Mouse (Mus musculus): Measurements from ENCODE around the gene Gm34653. TPM values are rescaled to one million over a fixed set of nuclear protein-coding genes. Genes with fewer than 3 reads are reported as not detected.
A peak's percentile ranks its signal among the peaks of the same experiment; 100 is the strongest.
"Not testable (repeated sequence)": the region's sequence is repeated elsewhere in the genome, so short reads cannot be mapped to it uniquely, and the experiment has no call there.

The Gm34653 gene
- polyA plus RNA-seq, 1 experiment from 2014 or later: not detected

DNA sequence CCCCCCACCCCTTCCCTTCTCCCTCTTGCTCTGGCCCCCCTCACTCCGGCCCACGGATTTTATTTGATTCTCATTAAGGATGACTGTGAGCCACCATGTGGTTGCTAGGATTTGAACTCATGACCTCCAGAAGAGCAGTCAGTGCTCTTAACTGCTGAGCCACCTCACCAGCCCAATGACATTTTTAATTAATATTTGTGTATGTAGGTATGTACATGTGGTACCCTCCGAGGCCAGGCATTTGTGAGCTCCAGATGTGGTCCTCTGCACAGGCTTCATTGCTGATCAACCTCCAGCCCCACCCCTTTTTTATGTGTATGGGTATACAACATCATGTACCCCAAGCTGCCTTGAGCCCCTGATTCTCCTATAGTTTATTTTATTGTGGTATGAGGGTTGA is 29.1 kb upstream of the Gm34653 start:
- 89% methylated on average over 3 of the region's 3 CpGs for WGBS
- no peak for DNase-seq (ENCODE audit: low spot score)
- Histone ChIP-seq H3K27ac (replicated peaks) (no peak overlapping the region), H3K27me3 (ENCODE audit: low read depth, poor library complexity, severe bottlenecking) (no peaks in the 10 kb centered on the region), H3K36me3 (peaks cover 48% of the 10 kb centered on the region), H3K4me3 (peak overlapping the region; percentile 71), H3K9me3 (replicated peaks) (no peaks in the 10 kb centered on the region), H3K4me1 (peaks cover 29% of the 10 kb centered on the region)

- no peak for DNase-seq (ENCODE audit: low spot score)
- H3K4me1 ChIP-seq: peaks cover 25% of the 10 kb centered on the region
- H3K27ac ChIP-seq (replicated peaks): no peak overlapping the region
- H3K36me3 ChIP-seq: peaks cover 53% of the 10 kb centered on the region
- no peaks in the 10 kb centered on the region for H3K27me3 ChIP-seq (ENCODE audit: low read depth, poor library complexity, severe bottlenecking)
- 92% methylated on average over 2 of the region's 2 CpGs for WGBS
- no peaks in the 10 kb centered on the region for H3K9me3 ChIP-seq (replicated peaks)
- no peak overlapping the region for H3K4me3 ChIP-seq
These were observed 28.6 kb upstream of the Gm34653 start for GRCm38 (mm10) chr2:34804172-34804571.

- H3K4me3 ChIP-seq: no peak overlapping the region
- H3K9me3 ChIP-seq (replicated peaks): no peaks in the 10 kb centered on the region
- DNase-seq (ENCODE audit: low spot score): no peak
- H3K27me3 ChIP-seq (ENCODE audit: low read depth, poor library complexity, severe bottlenecking): no peaks in the 10 kb centered on the region
- 93% methylated on average over 1 of the region's 1 CpGs for WGBS
- no peak overlapping the region for H3K27ac ChIP-seq (replicated peaks)
- peaks cover 19% of the 10 kb centered on the region for H3K4me1 ChIP-seq
- peaks cover 59% of the 10 kb centered on the region for H3K36me3 ChIP-seq
These were observed 28.0 kb upstream of the Gm34653 start for GRCm38 (mm10) chr2:34804815-34805214.

DNA sequence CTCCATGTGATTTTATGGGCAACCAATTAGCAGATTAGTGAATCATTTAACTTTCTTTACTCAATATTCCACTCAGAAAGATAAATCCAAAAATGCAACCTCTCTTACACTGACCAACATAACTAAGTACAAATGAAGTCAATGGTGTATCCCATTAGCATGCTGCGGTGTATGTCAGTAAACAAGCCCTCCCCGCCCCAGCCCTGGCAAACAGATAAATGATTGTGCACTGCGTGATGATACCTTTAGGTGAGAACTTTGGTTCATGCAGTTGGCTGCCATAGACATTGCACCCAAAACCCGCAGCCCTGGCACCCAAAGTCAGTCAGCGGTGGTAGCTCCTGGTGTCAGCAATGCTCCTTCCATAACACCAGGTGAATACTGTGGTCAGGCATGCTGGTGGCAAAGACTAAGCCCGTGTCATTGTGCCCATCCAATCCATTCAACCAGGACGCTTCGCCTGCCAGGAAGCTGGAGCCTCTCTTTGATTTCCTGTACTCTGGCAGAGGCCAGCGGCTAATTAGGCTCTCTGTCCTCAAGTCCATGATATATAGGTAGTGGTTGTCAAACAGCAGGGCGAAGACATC is 27.4 kb upstream of the Gm34653 start:
- Histone ChIP-seq H3K4me1 (peaks cover 13% of the 10 kb centered on the region), H3K4me3 (no peak overlapping the region), H3K36me3 (peaks cover 66% of the 10 kb centered on the region), H3K9me3 (replicated peaks) (no peaks in the 10 kb centered on the region), H3K27ac (replicated peaks) (no peak overlapping the region), H3K27me3 (ENCODE audit: low read depth, poor library complexity, severe bottlenecking) (no peaks in the 10 kb centered on the region)
- DNase-seq (ENCODE audit: low spot score): no peak
- WGBS: 96% methylated on average over 10 of the region's 10 CpGs

DNA sequence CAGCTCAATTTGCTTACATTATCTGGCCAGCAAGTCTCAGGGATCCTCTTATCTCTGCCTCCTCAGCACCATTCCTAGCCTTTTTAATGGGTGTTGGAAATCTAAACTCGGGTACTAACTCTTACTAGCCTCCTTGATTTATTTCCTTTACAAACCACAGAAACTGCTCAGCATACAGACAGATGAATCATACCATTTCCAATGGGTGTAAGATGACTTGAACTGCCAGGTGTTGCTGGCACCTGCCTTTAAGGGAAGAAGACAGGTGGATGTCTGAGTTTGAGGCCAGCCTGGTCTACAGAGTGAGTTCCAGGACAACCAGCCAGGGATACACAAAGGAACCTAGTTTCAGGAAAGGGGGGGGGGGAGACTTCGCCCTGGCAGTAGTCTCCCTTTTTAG is 24.8 kb upstream of the Gm34653 start:
- peaks cover 92% of the 10 kb centered on the region for H3K36me3 ChIP-seq
- H3K27ac ChIP-seq (replicated peaks): no peak overlapping the region
- H3K4me1 ChIP-seq: peaks cover 11% of the 10 kb centered on the region
- 93% methylated on average over 2 of the region's 2 CpGs for WGBS
- H3K4me3 ChIP-seq: no peak overlapping the region
- no peak for DNase-seq (ENCODE audit: low spot score)
- no peaks in the 10 kb centered on the region for H3K9me3 ChIP-seq (replicated peaks)
- H3K27me3 ChIP-seq (ENCODE audit: low read depth, poor library complexity, severe bottlenecking): no peaks in the 10 kb centered on the region

DNA sequence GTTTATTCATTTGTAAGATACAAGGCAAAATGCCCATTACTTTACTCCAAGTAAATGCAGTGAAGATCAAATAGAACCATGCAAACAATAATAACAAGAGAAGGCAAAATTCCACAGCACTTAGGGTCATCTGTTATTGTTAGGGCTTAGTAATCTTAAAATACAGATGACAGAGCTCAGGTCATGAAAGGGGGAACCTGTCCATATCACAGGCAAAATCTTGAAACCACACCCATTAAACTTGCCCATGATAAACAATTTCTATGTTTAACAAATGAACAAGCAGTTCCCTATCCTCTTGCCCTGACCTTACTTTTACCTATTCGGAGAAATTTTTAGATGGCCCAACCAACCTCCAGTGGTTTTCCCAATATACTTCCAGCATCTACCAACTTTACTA is 23.2 kb upstream of the Gm34653 start:
- H3K27me3 ChIP-seq (ENCODE audit: low read depth, poor library complexity, severe bottlenecking): no peaks in the 10 kb centered on the region
- H3K9me3 ChIP-seq (replicated peaks): no peaks in the 10 kb centered on the region
- no peak overlapping the region for H3K4me3 ChIP-seq
- 86% methylated on average over 1 of the region's 1 CpGs for WGBS
- H3K36me3 ChIP-seq: peaks cover 97% of the 10 kb centered on the region
- H3K27ac ChIP-seq (replicated peaks): no peak overlapping the region
- no peaks in the 10 kb centered on the region for H3K4me1 ChIP-seq
- DNase-seq (ENCODE audit: low spot score): no peak

GRCm38 (mm10) chr2:34810775-34811174 is 22.0 kb upstream of the Gm34653 start:
- Histone ChIP-seq H3K27ac (replicated peaks) (no peak overlapping the region), H3K4me3 (no peak overlapping the region), H3K36me3 (peaks cover 97% of the 10 kb centered on the region)

GRCm38 (mm10) chr2:34812706-34813105 is 20.1 kb upstream of the Gm34653 start:
- no peak for DNase-seq (ENCODE audit: low spot score)
- H3K36me3 ChIP-seq: peaks cover 98% of the 10 kb centered on the region
- 89% methylated on average over 7 of the region's 7 CpGs for WGBS

More at GRCm38 (mm10) chr2:34810775-34811174, 22.0 kb upstream of the Gm34653 start:
- DNase-seq (ENCODE audit: low spot score): no peak
- WGBS: 96% methylated on average over 3 of the region's 3 CpGs
- H3K27me3 ChIP-seq (ENCODE audit: low read depth, poor library complexity, severe bottlenecking): no peaks in the 10 kb centered on the region
- H3K4me1 ChIP-seq: no peaks in the 10 kb centered on the region
- no peaks in the 10 kb centered on the region for H3K9me3 ChIP-seq (replicated peaks)

DNA sequence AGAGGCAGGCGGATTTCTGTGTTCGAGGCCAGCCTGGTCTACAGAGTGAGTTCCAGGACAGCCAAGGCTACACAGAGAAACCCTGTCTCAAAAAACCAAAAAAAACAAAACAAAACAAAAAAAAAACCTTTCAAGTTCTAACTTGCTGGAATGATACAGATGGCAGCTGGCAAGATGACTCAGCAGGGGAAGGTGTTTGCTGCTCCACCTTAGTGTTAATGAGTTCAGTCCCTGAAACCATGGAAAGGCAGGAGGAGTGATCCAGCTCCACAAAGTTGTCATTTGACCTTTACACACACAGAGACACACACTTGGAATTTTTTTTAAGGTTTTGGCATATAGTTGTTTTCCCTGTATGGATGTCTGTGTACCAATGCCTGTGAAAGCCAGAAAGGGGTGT is 16.9 kb upstream of the Gm34653 start:
- not testable (repeated sequence) for H3K9me3 ChIP-seq (replicated peaks); H3K4me1 ChIP-seq; DNase-seq (ENCODE audit: low spot score); H3K27me3 ChIP-seq (ENCODE audit: low read depth, poor library complexity, severe bottlenecking); H3K27ac ChIP-seq (replicated peaks); H3K4me3 ChIP-seq
- peaks cover 93% of the 10 kb centered on the region for H3K36me3 ChIP-seq
- 94% methylated on average over 2 of the region's 2 CpGs for WGBS

More at GRCm38 (mm10) chr2:34812706-34813105, 20.1 kb upstream of the Gm34653 start:
- no peak overlapping the region for H3K4me3 ChIP-seq
- H3K9me3 ChIP-seq (replicated peaks): no peaks in the 10 kb centered on the region
- no peak overlapping the region for H3K27ac ChIP-seq (replicated peaks)
- H3K27me3 ChIP-seq (ENCODE audit: low read depth, poor library complexity, severe bottlenecking): no peaks in the 10 kb centered on the region
- no peaks in the 10 kb centered on the region for H3K4me1 ChIP-seq

DNA sequence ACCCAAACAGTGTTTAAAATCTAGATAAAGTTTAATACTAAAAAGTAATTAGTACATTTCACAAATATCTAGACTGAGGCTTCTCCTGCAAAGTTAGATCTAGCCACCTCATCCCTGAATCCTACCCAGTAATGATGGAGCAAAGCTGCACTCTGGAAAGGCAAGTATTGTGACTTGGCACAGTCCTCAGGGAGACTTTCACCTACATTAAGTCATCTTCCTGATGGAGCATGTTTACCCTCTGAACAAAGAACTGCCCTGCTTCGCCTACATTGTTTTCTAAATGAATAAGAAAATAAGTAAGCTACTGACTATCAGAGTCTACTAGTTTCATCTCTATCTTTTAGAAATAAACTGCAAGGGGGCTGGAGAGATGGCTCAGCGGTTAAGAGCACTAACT is 14.3 kb upstream of the Gm34653 start:
- H3K36me3 ChIP-seq: peaks cover 84% of the 10 kb centered on the region
- no peaks in the 10 kb centered on the region for H3K9me3 ChIP-seq (replicated peaks)
- no peak overlapping the region for H3K4me3 ChIP-seq
- 89% methylated on average over 2 of the region's 2 CpGs for WGBS
- no peak overlapping the region for H3K27ac ChIP-seq (replicated peaks)
- DNase-seq (ENCODE audit: low spot score): no peak
- no peaks in the 10 kb centered on the region for H3K27me3 ChIP-seq (ENCODE audit: low read depth, poor library complexity, severe bottlenecking)
- no peaks in the 10 kb centered on the region for H3K4me1 ChIP-seq

DNA sequence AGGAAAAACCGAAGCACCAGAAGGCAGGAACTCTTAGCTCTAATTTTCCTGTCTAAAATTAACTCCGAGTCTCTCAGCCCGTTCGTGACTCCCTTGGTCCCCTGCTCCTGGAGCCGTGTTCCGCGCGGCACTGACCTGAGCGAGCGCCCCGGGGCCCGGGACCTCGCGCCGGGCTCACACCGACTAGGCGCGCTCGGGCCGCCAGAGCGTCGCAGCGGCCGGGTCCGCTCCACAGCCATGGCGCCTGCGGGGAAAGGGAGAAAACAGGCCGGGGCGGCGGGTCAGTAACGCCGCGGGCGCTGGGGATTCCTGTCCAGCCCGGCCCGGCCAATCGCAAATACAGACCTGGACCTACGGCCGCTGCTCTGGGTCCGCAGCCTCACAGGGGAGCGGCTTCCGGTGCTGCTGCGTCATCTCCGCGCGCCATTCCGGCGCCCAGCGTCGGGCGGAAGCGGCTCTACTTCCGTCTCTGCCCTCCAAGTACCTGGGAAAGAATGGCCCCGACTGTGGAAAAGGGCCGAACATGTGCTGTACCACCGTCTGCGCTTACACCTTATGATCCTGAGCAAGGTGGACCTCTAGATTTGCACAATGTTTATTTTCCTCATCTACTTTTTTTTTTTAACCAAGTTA is 6.9 kb upstream of the Gm34653 start, which contains the start of gene Fbxw2:
TSS of gene Fbxw2 (minus strand) at position 485 of the 633 bp plus-strand sequence.
- under 1% methylated on average over 57 of the region's 57 CpGs for WGBS
- Histone ChIP-seq H3K4me1 (peaks cover 20% of the 10 kb centered on the region), H3K9me3 (replicated peaks) (peaks cover 14% of the 10 kb centered on the region; the same call in 1 of the 2 replicates), H3K27me3 (ENCODE audit: low read depth, poor library complexity, severe bottlenecking) (no peaks in the 10 kb centered on the region), H3K36me3 (peaks cover 17% of the 10 kb centered on the region), H3K27ac (replicated peaks) (peak within 1 kb of the TSS; percentile 89), H3K4me3 (peak within 1 kb of the TSS; percentile 89)
- DNase-seq (ENCODE audit: low spot score): peak; percentile 93

GRCm38 (mm10) chr2:34826460-34827231 is 6.2 kb upstream of the Gm34653 start:
- 37% methylated on average over 20 of the region's 21 CpGs for WGBS
- DNase-seq (ENCODE audit: low spot score): no peak
- peaks cover 14% of the 10 kb centered on the region; the same call in 1 of the 2 replicates for H3K9me3 ChIP-seq (replicated peaks)
- peaks cover 20% of the 10 kb centered on the region for H3K4me1 ChIP-seq
- H3K27ac ChIP-seq (replicated peaks): peak overlapping the region; percentile 89
- H3K27me3 ChIP-seq (ENCODE audit: low read depth, poor library complexity, severe bottlenecking): no peaks in the 10 kb centered on the region
- peaks cover 12% of the 10 kb centered on the region for H3K36me3 ChIP-seq
- peak overlapping the region; percentile 89 for H3K4me3 ChIP-seq

GRCm38 (mm10) chr2:34827591-34827990 is 5.2 kb upstream of the Gm34653 start:
- Histone ChIP-seq H3K4me3 (no peak overlapping the region), H3K4me1 (peaks cover 20% of the 10 kb centered on the region), H3K9me3 (replicated peaks) (peaks cover 14% of the 10 kb centered on the region; the same call in 1 of the 2 replicates), H3K27me3 (ENCODE audit: low read depth, poor library complexity, severe bottlenecking) (no peaks in the 10 kb centered on the region), H3K36me3 (peaks cover 3% of the 10 kb centered on the region), H3K27ac (replicated peaks) (no peak overlapping the region)
- WGBS: 87% methylated on average over 4 of the region's 4 CpGs
- DNase-seq (ENCODE audit: low spot score): no peak

Data from midbrain, embryonic 10.5 days (tissue).